Mouse (Mus musculus): ENCODE results near the gene Taar3.

Gene Taar3

GRCm38 (mm10) chr10:23949508-23950005 is at the start of gene Taar3:
Taar3 (plus strand) TSS chr10:23949558.
- DNase-seq (ENCODE audit: low spot score in 2 of 2) = no peak

- no peak for DNase-seq (ENCODE audit: low spot score in 2 of 2)
These were observed 48.2 kb upstream of the Taar3 start for GRCm38 (mm10) chr10:23901119-23901518.

- DNase-seq (ENCODE audit: low spot score in 2 of 2) = no peak
These were observed 43.7 kb upstream of the Taar3 start for GRCm38 (mm10) chr10:23905661-23906060.

GRCm38 (mm10) chr10:23920056-23920455 is 29.3 kb upstream of the Taar3 start, which contains the start of gene Taar1:
Taar1 (plus strand) TSS chr10:23920356.
- no peak for DNase-seq (ENCODE audit: low spot score in 2 of 2)

GRCm38 (mm10) chr10:23922468-23922867 is 26.9 kb upstream of the Taar3 start:
- no peak for DNase-seq (ENCODE audit: low spot score in 2 of 2)

- DNase-seq (ENCODE audit: low spot score in 2 of 2) = no peak
These were observed 25.4 kb upstream of the Taar3 start for GRCm38 (mm10) chr10:23923941-23924340.

GRCm38 (mm10) chr10:23937613-23938012 is 11.7 kb upstream of the Taar3 start:
- DNase-seq (ENCODE audit: low spot score in 2 of 2) = no peak

- no peak for DNase-seq (ENCODE audit: low spot score in 2 of 2)
These were observed 11.0 kb upstream of the Taar3 start, which contains the start of gene Taar2 for GRCm38 (mm10) chr10:23938312-23938711. Taar2 (plus strand) TSS chr10:23938572.

GRCm38 (mm10) chr10:23942465-23942864 is 6.9 kb upstream of the Taar3 start:
- no peak for DNase-seq (ENCODE audit: low spot score in 2 of 2)

GRCm38 (mm10) chr10:23948026-23948425 is 1.3 kb upstream of the Taar3 start:
- no peak for DNase-seq (ENCODE audit: low spot score in 2 of 2)

GRCm38 (mm10) chr10:23951714-23952113 is 2.4 kb downstream of the Taar3 start:
- no peak for DNase-seq (ENCODE audit: low spot score in 2 of 2)

- no peak for DNase-seq (ENCODE audit: low spot score in 2 of 2)
These were observed 9.7 kb downstream of the Taar3 start for GRCm38 (mm10) chr10:23959071-23959470.

GRCm38 (mm10) chr10:23960444-23960915 is 11.1 kb downstream of the Taar3 start, which contains the start of gene Taar4:
Taar4 (plus strand) TSS chr10:23960494.
- no peak for DNase-seq (ENCODE audit: low spot score in 2 of 2)

GRCm38 (mm10) chr10:23963444-23963843 is 14.1 kb downstream of the Taar3 start:
- no peak for DNase-seq (ENCODE audit: low spot score in 2 of 2)

- DNase-seq (ENCODE audit: low spot score in 2 of 2) = no peak
These were observed 15.7 kb downstream of the Taar3 start for GRCm38 (mm10) chr10:23964921-23965610.

GRCm38 (mm10) chr10:23970656-23971165 is 21.4 kb downstream of the Taar3 start, which contains the start of gene Taar5:
Taar5 (plus strand) TSS chr10:23970706.
- DNase-seq (ENCODE audit: low spot score in 2 of 2) = no peak

GRCm38 (mm10) chr10:23971256-23971655 is 21.9 kb downstream of the Taar3 start:
- no peak for DNase-seq (ENCODE audit: low spot score in 2 of 2)

GRCm38 (mm10) chr10:23977958-23978357 is 28.6 kb downstream of the Taar3 start:
- no peak for DNase-seq (ENCODE audit: low spot score in 2 of 2)

GRCm38 (mm10) chr10:23978901-23979705 is 29.7 kb downstream of the Taar3 start:
- DNase-seq (ENCODE audit: low spot score in 2 of 2) = peak; percentile 32 to 53

GRCm38 (mm10) chr10:23985546-23985945 is 36.2 kb downstream of the Taar3 start, which contains the start of gene Taar6:
Taar6 (minus strand) TSS chr10:23985646.
- DNase-seq (ENCODE audit: low spot score in 2 of 2) = no peak

GRCm38 (mm10) chr10:23986419-23986818 is 37.1 kb downstream of the Taar3 start:
- no peak for DNase-seq (ENCODE audit: low spot score in 2 of 2)

- no peak for DNase-seq (ENCODE audit: low spot score in 2 of 2)
These were observed 44.0 kb downstream of the Taar3 start, which contains the start of gene Taar7a for GRCm38 (mm10) chr10:23993381-23993780. Taar7a (minus strand) TSS chr10:23993481.
